Mouse (Mus musculus) spleen, adult 2 months (tissue): ENCODE measurements at regions not wholly inside any gene's neighbourhood (a gene's known extent, or its start where the extent isn't known, plus 50 kb on each side); places are given as distances from the start of the nearest gene placed in this dataset.

ENCODE experiments used
- DNase-seq, 2 experiments: peaks; one replicate each; pipeline versions ENCODE4 v3.0.0 to v3.0.0-alpha.2; 2012 to 2021; ENCODE audit warnings: low spot score in 2 of 2, low read depth in 1 of 2
- H3K27ac ChIP-seq: fragments of 200-500 bp; 2 replicates; pipeline ENCODE4 v1.5.1; 2012; ENCODE audit warnings: low read length, inconsistent platforms; ENCODE audit not compliant: insufficient read depth
- H3K27me3 ChIP-seq: fragments of 200-500 bp; 2 replicates; pipeline ENCODE4 v1.6.1; 2012; ENCODE audit warnings: mild to moderate bottlenecking, moderate library complexity, low read length, inconsistent platforms; ENCODE audit not compliant: control insufficient read depth, insufficient read depth
- H3K36me3 ChIP-seq: fragments of 200-500 bp; 2 replicates; pipeline ENCODE4 v1.6.1; 2012; ENCODE audit warnings: mild to moderate bottlenecking, low read length, inconsistent platforms; ENCODE audit not compliant: control insufficient read depth, insufficient read depth
- H3K4me1 ChIP-seq: fragments of 200-500 bp; 2 replicates; pipeline ENCODE4 v1.6.1; 2011; ENCODE audit warnings: inconsistent platforms; ENCODE audit not compliant: control insufficient read depth, insufficient read depth, insufficient read length
- H3K4me3 ChIP-seq: fragments of 200-500 bp; 2 replicates; pipeline ENCODE4 v1.5.1; 2011; ENCODE audit warnings: mild to moderate bottlenecking, inconsistent platforms; ENCODE audit not compliant: insufficient read depth, insufficient read length; ENCODE audit errors: extremely low read depth
- CTCF ChIP-seq: fragments of 200-500 bp; IDR thresholded peaks from 2 replicates; pipeline ENCODE4 v1.5.1; 2011; ENCODE audit warnings: mild to moderate bottlenecking, inconsistent platforms; ENCODE audit not compliant: insufficient read depth, insufficient read length, insufficient replicate concordance; ENCODE audit errors: extremely low read depth
- POLR2A ChIP-seq: fragments of 200-500 bp; IDR thresholded peaks from 2 replicates; pipeline ENCODE4 v1.6.1; 2011; ENCODE audit warnings: low read depth, low read length, inconsistent platforms
- WGBS: fragments of 180-500 bp; shearing (Covaris S2); methylation state at CpG from one replicate; pipeline ENCODE4 v1.1.7; 2018; 5-methylcytosine and 5-hydroxymethylcytosine counted together

GRCm38 (mm10) chr3:38002275-38002674, 278.0 kb upstream of the Gm5148 start:
- Histone ChIP-seq H3K4me1 (no peaks in the 10 kb centered on the region), H3K36me3 (no peaks in the 10 kb centered on the region), H3K27me3 (no peaks in the 10 kb centered on the region), H3K27ac (no peak overlapping the region), H3K4me3 (no peak overlapping the region)
- TF ChIP-seq POLR2A: no peak
- no peak for DNase-seq
- 92% methylated on average over 10 of the region's 10 CpGs for WGBS

GRCm38 (mm10) chr3:37999779-38000178, 275.5 kb upstream of the Gm5148 start:
- 98% methylated on average over 1 of the region's 1 CpGs for WGBS
- Histone ChIP-seq H3K4me3 (no peak overlapping the region), H3K27ac (no peak overlapping the region), H3K36me3 (no peaks in the 10 kb centered on the region), H3K4me1 (no peaks in the 10 kb centered on the region), H3K27me3 (no peaks in the 10 kb centered on the region)
- DNase-seq: no peak
- TF ChIP-seq CTCF (no peak), POLR2A (no peak)

- Histone ChIP-seq H3K36me3 (no peaks in the 10 kb centered on the region), H3K4me3 (no peak overlapping the region), H3K4me1 (no peaks in the 10 kb centered on the region), H3K27ac (no peak overlapping the region), H3K27me3 (no peaks in the 10 kb centered on the region)
- DNase-seq: no peak
- 83% methylated on average over 3 of the region's 3 CpGs for WGBS
- no peak for TF ChIP-seq CTCF
- no peak for TF ChIP-seq POLR2A
These were observed 273.7 kb upstream of the Gm5148 start for GRCm38 (mm10) chr3:37997998-37998397.

GRCm38 (mm10) chr3:37989992-37990391, 265.7 kb upstream of the Gm5148 start:
- no peak for TF ChIP-seq POLR2A
- TF ChIP-seq CTCF: no peak

GRCm38 (mm10) chr3:37987775-37988505, 263.6 kb upstream of the Gm5148 start:
- H3K4me1 ChIP-seq: no peaks in the 10 kb centered on the region
- no peaks in the 10 kb centered on the region for H3K36me3 ChIP-seq
- TF ChIP-seq CTCF (no peak), POLR2A (no peak)
- 87% methylated on average over 20 of the region's 20 CpGs for WGBS
- no peak overlapping the region for H3K27ac ChIP-seq
- no peak overlapping the region for H3K4me3 ChIP-seq
- DNase-seq: no peak
- H3K27me3 ChIP-seq: no peaks in the 10 kb centered on the region

More at GRCm38 (mm10) chr3:37989992-37990391, 265.7 kb upstream of the Gm5148 start:
- Histone ChIP-seq H3K27me3 (no peaks in the 10 kb centered on the region), H3K4me3 (no peak overlapping the region), H3K4me1 (no peaks in the 10 kb centered on the region), H3K36me3 (no peaks in the 10 kb centered on the region), H3K27ac (no peak overlapping the region)
- DNase-seq: no peak
- 93% methylated on average over 6 of the region's 6 CpGs for WGBS

GRCm38 (mm10) chr3:37987007-37987774, 262.9 kb upstream of the Gm5148 start:
- DNase-seq: no peak
- TF ChIP-seq POLR2A: no peak
- Histone ChIP-seq H3K27me3 (no peaks in the 10 kb centered on the region), H3K27ac (no peak overlapping the region), H3K36me3 (no peaks in the 10 kb centered on the region), H3K4me3 (no peak overlapping the region), H3K4me1 (peaks cover 2% of the 10 kb centered on the region; the same call in 1 of the 2 replicates)
- 84% methylated on average over 14 of the region's 14 CpGs for WGBS

GRCm38 (mm10) chr3:37984706-37985105, 260.4 kb upstream of the Gm5148 start:
- H3K27me3 ChIP-seq: no peaks in the 10 kb centered on the region
- H3K27ac ChIP-seq: no peak overlapping the region
- H3K4me3 ChIP-seq: no peak overlapping the region
- peaks cover 2% of the 10 kb centered on the region; the same call in 1 of the 2 replicates for H3K4me1 ChIP-seq
- TF ChIP-seq CTCF: no peak
- TF ChIP-seq POLR2A: no peak
- DNase-seq: no peak
- WGBS: 84% methylated on average over 9 of the region's 9 CpGs
- no peaks in the 10 kb centered on the region for H3K36me3 ChIP-seq
